Mouse (Mus musculus) kidney, adult 9 months (tissue): ENCODE measurements around the gene Arih1.

Source experiments
- DNase-seq: peaks from one replicate; pipeline ENCODE4 v3.0.0; 2022

Arih1 gene

DNA sequence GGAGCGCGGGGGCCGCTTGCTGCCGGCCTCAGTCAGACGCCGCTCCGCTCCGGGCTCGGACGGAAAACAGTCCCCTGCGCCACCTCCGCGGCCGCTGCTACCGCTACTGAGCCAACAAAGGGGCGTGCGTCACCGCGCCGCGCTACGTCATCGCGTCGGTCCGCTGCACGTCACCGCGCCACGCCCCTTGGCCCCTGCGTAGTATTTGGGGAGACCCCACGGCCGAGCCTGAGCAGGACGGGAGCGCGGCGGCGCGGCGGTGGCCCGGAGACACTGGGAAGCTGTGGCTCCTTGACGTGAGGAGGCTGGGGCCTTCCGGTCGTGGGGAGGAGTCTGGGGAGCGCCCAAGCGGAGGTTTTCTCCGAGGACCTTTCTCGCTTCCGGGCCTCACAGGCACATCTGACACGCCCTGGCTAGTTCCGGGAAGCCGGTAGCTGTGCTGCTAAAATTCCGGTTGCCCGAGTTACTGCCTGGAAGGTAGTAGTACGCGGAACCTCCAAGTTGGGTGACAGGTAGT lies at the start of gene Arih1:
Arih1 (minus strand) TSS at position 70 of the 517 bp plus-strand sequence.
- DNase-seq: peak; percentile 99

DNA sequence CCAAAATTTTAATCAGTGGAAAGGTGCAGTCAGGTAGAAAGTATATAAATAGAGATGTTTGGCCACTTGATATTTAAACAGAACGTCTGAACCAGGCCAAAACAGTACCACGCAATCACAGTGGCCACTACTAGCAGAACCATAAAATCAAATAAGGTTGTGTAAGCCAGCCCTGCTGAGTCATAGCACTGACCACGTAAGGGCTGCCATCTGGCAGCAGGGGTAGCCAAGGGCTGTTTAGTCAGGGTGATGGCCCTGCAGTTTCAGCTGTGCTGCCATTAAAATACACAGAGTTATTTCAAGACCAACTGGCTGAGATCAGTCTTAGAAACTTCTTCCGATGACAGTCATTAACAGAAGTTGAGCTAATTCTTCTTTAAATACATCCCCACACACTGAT lies 47.5 kb upstream of the Arih1 start:
- DNase-seq: no peak

DNA sequence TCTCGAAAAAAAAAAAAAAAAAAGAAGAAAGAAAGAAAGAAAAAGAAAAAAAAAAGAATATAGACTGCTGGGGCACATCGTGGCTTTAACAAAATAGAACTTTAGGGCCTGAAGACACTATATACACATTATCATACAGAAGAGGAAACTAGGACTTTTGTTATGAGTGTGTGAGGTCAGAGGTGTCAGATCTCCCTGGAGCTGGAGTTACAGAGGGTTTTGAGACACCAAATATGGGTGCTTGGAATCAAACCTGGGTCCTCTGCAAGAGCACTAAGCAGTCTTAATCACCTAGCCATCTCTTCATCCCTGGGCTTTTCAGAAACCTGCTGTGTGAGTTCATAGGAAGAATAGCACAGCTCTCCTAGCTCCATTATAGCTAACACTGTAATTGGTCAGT lies 47.0 kb upstream of the Arih1 start:
- DNase-seq: no peak

DNA sequence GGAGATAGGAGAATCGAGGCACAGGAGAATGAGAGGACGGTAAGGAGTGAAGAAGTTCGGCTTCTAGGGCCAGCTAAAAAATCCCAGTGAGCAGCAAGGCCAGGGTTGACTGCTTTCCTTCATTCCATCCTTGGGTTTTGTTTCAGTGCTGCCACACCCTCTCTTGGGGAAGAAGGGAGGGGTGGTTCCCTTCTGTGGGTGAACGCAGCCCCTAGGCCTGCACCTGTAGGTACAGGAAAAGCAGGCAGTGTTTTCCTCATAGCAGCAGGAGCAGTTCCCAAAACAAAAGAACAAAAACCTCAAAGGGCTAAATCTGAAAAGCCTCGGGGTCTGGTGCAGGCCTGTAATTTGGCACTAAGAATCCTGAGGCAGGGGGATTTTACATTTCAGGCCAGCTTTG lies 45.2 kb upstream of the Arih1 start:
- DNase-seq: no peak

DNA sequence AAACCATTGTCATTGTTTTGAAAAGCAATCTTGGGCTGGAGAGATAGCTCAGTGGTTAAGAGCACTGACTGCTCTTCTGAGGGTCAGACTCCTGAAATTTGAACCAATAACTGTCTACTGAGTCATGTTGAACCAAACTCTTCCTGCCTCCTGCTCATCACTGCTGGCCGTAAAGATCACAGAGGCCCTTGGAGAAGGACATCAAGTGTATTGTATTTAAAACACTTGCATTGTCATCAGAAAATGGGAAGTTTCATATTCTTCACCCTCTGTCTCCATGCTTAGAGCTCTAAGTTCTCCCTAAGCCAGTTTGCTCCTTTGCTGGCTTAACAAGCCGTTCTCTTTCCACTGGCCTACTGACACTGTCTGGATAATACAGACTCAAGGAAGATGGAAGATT lies 41.9 kb upstream of the Arih1 start:
- DNase-seq: no peak

DNA sequence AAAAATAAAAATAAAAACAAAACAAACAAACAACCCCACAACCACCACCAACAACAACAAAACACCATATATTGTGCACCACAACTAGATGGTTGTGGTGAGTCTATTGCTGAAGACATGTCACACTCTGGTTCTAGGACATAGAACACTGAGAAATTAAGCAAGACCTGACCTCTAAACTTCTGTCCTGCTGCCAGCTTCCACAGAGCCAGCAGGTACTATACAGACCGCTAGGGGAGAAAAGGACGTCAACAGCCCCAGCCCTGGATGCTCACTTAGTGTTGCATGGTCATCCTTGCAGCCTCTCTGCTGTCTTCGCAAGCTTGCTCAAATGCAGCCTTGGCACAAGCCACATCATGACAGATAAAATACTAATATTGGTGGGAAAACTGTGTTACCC lies 41.2 kb upstream of the Arih1 start:
- DNase-seq: no peak

DNA sequence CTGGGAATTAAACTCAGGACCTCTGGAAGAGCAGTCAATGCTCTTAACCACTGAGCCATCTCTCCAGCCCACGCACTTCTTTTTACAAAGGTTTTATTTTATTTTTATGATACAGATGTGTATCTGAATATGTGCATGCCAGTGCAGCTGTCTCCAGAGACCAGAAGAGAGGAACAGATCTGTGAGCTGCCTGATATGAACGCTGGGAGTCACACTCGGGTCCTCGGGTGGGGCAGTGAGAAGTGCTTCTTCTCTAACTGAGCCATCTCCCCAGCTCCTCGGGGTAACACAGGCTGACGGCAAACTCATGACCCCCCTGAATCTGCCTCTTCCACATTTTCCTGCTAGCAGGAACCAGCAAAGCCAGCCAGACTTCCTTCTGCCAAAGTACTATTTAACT lies 40.3 kb upstream of the Arih1 start:
- no peak for DNase-seq

DNA sequence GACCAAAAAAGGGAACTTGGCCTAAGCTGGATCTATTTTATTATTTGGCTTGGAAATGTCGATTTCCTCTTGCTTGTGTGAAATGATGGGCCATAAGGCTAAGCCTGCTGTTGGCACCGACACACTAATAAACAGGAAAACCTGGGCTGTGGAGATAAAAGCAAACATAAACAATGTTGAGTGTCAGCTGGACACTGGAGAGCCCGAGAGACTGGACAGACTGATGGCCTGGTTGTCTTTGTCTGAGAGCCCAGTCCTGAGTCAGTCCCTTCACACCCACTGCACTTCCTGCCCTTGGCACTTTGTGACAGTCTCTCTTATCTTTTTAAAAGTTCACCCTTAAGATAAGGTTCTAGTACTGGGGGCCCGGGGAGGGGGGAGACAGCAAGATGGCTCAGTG lies 36.5 kb upstream of the Arih1 start:
- DNase-seq: peak; percentile 67

DNA sequence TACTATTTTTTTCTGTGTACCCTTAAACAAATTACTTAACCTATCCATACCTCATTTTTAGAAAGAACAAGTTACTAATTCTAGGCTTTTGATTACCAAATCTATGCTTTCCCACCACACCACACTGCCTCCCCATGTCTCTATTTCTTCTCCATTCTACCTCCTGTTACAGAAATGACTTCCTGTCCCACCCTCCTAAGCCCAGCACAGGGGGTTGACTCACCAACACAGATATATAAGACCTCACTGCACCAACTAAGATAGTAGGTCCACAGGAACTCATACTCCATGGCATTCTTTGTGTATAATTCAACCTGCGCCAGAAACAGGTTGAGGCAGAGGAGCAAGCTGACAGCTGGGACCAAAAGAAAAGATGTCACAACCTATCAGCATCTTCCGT lies 33.0 kb upstream of the Arih1 start:
- DNase-seq: no peak

DNA sequence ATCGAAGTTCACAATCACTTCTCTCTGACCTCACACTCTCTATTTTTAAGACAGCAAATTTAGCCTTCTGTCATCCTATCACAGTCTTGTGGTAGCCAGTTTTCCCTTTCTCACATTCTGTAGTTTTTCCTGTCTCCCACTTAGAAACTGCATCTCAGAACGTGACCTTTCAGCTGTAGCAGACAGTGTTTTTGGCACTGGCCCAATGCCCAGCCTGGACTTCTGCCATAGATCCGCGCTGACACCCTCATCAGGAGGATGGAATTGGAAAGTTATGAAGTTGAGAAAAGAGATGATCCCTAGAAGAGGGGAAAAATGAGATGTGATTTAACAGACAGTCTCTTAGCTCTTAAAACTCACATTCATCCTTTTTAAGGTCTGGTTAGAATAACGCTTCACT lies 32.6 kb upstream of the Arih1 start:
- peak; percentile 28 for DNase-seq

DNA sequence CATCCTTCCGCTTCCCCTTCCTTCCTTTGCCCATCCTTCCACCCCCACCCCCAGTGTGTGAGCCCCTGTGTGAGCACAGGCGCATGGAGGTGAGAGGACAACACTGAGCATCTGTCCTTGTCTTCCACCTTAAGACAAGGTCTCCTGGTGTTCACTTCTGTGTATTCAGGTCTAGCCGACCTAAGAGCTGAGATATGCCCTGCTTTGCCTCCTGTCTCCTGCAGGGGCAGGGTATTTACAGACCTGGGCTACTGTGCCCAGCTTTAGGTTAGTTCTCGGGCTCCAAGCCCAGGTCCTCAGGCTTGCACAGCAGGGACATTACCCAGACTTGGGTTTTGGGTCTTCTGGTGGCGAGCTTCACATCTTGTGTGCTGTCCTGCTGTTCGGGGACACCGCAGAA lies 30.7 kb upstream of the Arih1 start:
- no peak for DNase-seq

DNA sequence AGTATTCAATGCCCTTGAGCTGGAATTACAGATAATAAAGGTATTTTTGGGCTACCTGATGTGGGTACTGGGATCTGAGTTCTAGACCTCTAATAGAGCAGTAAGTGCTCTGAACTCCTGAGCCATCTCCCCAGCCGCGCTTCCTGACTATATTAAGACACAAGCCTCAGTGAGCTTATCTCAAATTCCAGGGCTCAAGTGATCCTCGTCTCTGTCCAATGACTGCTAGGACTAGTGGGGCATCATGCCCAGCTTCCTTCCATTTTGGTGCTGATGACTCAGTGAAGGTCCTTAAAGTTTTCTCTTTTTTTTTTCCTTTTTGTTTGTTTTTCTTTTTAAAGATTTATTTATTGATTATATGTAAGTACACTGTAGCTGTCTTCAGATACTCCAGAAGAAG lies 28.7 kb upstream of the Arih1 start:
- no peak for DNase-seq

DNA sequence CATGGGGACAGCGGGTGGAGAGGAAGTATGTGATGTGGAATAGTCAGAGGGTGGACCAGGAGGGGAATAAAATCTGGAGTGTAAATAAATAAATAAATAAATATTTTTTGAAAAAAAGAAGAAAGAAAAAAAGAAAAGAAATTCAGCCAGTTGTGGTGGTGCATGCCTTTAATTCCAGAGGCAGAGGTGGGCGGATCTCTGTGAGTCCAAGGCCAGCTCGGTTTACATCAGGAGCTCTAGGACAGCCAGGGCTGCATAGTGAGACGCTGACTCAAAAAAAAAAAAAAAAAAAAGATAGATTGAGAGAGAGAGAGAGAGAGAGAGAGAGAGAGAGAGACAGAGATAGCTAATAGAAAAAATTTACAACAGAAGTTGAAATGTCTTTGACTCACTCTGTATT lies 26.0 kb upstream of the Arih1 start:
- no peak for DNase-seq

DNA sequence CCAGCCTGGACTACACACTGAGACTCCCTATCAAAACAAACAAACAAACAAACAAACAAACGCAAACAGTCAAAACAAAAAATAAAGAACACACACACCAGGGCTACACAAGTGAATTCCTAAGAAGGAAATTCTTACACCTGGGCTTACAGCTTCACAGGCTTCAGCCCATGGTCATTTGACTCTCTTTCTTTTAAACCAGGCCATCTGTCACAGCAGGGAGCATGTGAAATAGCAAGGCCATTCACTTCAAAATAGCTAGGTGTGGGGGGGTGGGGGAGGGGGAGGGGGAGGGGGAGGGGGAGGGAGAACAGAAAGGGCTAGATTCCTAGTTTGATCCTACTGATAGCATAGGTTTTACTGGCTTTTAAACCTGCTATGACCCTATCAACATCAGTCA lies 21.7 kb upstream of the Arih1 start:
- no peak for DNase-seq

DNA sequence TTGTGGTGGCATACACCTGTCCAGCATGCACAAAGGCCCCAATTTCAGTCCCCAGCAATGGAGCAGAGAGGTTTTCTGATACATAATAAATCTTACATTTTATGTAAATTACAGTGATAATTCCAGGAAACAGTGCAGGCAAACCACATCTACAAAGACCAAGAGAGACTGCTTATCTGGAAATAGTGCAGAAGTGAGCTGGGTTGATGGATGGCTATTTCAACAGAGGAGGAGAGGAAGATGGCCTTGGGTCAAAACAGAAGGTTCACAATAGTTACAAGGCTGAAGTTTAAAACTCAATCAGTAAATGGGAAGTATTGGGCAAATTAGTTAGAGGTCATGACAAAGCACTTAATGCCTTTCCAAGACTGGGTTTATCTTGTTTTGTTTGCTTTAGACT lies 913 bp upstream of the Arih1 start:
- no peak for DNase-seq

DNA sequence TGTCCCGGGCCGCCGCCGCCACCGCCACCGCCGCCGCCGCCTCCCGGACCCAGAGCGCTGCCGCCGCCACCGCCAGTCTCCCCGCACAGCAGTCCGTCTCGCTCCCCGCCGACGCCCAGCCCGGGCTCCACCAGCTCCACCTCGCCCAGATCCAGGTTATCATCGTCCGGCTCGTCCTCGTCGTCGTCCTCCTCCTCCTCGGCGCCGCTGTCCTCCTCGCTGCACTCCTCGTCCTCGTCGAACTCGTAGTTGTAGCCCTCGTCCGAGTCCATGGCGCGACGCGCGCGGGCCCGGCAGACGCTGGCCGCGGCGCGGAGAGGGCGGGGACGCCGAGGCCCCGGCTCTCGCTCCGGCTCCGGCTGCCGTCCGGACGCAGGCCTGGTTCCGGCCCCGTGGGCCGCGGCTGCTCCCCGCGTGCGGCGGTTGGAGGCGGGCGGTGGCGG lies 321 bp downstream of the Arih1 start:
- no peak for DNase-seq

DNA sequence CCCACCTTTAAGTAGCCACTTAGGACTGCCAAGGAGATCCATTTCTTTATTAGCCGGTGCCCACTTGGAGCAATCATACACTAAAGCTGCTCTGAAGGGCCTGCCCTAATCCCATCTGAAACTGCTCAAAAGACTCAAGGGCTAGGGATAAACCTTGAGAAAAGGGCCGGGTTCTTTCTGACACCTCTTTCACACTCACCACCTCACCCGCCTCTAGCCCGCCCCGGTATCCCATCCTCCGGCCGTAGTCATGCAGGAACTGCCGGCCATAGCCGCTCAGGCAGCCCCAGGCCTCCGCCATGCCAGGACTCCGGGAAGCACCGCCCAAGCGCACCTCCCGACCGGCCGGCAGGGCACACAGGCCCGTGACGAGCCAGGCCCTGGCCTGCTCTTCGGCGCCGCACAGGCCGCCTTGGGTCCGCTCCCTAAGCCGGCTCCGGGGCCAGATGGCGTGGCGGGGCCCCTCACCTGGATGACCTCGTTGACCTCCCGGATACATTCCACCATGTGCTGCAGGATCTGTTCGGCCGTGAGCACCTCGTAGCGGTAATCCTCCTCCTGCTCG lies 825 bp downstream of the Arih1 start:
- peak; percentile 71 for DNase-seq

DNA sequence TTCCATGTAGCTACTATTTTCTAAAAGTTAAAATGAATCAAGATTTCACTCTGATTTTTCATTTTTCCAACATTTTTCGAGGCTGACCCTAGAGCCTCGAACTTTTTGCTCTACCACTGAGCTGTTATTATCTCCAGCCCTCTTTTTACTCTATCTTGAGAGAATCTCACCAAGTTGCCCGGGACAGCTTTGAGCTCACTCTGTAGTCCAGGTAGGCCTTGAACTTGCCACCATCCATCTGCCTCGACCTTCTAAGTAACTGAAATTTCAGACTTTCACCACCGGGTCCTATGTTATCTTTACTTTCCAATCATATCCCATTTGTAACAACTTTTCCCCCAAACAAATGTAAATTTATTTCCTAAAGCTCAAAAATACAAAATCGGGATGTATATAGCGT lies 1.7 kb downstream of the Arih1 start:
- DNase-seq: no peak

DNA sequence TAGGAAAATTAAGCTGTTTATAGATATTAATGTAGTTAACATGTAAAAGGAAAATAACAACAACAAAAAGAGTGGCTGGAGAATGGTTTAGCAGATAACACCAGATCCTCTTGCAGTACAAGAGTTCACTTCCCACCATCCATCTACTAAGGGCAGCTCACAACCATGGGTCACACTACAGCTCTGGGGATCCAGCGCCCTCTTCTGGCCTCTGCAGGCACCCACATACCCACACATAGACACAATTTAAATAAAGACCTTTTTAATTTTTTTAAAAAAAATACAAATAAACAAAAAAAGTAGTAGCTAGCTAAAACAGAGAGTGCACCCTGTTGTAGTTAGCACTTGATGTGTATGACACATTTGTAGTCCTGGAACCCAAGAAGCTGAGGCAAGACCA lies 4.0 kb downstream of the Arih1 start:
- DNase-seq: peak; percentile 50

DNA sequence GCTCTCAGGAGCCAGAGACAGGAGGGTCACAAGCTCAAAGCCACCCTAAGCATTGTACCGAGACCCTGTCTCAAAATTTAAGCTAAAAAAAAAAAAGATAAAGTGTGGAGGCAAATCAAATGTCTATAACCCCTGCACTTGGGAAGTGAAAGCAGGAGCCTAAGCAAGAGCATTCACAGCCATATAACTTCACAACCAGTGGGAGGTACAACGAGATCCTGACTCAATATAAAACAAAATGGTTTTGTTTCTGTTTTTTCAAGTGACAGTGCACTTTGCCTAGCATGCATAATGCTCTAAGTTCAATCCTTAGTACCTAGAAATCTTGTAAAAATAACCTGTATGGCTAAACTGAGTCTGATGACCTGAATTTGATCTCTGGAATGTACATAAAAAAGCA lies 9.8 kb downstream of the Arih1 start:
- DNase-seq: no peak

DNA sequence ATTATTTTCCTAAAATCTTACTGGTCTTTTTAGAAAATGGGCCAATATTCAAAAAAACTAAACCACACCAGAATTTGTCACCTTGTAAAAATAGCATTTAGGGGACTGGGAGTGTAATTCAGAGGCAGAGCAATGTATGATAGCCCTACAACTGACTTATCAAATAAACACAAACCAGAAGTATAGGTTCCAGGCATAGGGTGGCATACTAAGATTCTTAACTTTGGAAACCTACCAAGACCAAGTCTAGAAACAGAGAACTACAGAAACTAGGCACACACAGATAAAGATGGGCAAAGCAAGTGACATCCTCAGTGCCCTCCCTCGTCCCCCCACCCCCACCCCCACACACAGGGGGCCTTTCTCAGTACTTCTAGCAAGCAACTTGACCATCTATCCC lies 11.6 kb downstream of the Arih1 start:
- no peak for DNase-seq

DNA sequence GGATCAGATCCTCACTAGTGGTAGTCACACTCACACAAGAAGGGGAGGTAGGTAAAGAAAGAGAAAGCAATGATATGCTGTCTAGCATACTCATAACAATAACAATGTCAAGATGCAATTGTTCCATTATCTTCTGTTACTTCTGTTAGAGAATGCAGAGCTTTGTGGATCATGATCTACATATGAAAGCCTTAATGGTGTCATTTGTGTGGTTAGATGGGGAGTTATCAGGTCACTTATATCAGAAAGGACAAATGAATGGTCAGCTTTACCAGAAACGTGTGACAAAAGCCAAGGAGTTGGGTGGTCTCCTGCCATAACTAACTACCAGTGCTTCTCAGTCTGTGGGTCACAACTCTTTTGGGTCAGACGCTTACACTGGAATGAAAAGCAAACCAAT lies 13.2 kb downstream of the Arih1 start:
- DNase-seq: no peak

DNA sequence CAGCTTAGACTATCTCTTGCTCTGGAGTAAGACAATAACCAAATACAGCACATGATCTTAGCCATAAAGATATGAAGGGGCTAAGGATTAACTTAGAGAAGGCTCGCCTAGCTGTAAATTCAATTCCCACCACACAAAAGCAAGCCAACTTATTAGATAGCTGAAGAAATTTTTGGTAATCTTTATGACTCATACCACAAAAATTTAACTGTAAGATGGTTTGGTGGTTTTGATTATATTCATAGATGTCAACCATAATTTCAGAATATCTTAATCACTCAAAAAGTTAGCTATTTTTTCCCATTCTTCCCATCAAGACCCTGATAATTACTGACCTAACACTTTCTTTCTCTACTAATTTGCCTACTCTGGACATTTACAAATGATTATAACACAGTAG lies 17.0 kb downstream of the Arih1 start:
- no peak for DNase-seq

DNA sequence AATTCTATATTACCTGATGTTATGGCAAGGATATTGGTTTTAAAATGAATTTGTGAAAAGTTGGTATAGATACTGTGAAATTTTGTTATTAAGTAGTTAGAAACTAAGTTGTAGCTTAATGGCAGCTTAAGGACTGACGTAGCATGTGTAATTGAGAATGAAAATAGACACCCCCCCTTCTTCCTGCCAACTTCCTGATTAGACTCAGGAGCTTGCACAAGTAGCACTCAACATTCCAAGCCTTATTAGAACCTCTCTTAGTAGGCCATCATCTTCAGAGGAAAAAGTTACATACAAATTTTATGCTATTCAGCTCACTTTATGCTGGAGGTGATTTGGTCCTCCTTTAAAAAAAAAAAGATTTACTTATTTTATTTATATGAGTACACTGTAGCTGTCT lies 22.1 kb downstream of the Arih1 start:
- no peak for DNase-seq

DNA sequence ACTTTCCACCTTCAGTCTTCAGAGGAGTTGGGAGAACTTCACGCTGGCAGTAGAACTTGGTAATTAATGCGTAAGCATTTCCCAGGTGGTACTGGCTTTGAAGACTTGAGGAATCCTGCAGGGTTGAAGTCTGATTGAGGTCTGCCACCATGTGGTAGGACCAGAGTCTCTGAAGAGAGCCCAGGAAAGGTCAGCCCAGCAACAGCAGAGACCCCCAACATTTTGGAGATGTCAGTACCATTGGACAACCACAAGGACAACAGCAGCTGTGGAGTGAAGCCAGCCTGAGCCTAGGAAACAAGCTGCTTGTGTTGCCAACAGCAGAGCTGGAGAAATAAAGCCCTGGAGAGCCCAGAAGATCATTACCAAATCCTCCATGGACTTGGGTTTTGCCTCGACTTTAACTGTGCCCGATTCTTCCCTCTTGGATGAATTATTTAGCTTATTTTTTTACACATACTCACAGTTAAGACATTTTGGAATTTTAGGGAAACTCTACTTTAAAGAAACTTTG lies 27.4 kb downstream of the Arih1 start:
- DNase-seq: peak; percentile 34
